Mouse (Mus musculus): ENCODE measurements around the gene Gapvd1. TPM values are rescaled to one million over a fixed set of nuclear protein-coding genes. Genes with fewer than 3 reads are reported as not detected.
"Not testable (repeated sequence)": the region's sequence is repeated elsewhere in the genome, so short reads cannot be mapped to it uniquely, and the experiment has no call there.

Gene Gapvd1
- polyA plus RNA-seq, 1 experiment from 2014 or later, result 84.6 TPM

DNA sequence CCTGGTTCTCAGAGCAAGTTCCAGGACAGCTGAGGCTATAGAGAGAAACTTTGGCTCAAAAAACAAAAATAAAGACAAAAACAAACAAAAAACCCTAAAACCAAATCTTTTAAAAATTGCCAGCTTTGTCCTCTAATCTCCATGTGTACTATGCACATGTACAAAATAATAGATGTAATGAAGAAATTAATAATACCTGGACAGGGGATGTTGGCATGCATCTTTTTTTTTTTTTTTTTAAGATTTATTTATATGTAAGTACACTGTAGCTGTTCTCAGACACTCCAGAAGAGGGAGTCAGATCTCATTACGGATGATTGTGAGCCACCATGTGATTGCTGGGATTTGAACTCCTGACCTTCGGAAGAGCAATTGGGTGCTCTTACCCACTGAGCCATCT lies 37.5 kb upstream of the Gapvd1 start:
- not testable (repeated sequence) for H3K9ac ChIP-seq; H3K4me1 ChIP-seq; H3K27me3 ChIP-seq; ATAC-seq (ENCODE audit: insufficient number of reproducible peaks, low FRiP score, low TSS enrichment, low read depth); H3K4me3 ChIP-seq; H3K4me2 ChIP-seq; H3K27ac ChIP-seq; H3K9me3 ChIP-seq
- H3K36me3 ChIP-seq, result peaks cover 45% of the 10 kb centered on the region
- WGBS, result 82% methylated on average over 2 of the region's 2 CpGs

- no peak for ATAC-seq (ENCODE audit: insufficient number of reproducible peaks, low FRiP score, low TSS enrichment, low read depth)
- Histone ChIP-seq H3K4me1 (no peaks in the 10 kb centered on the region), H3K4me2 (no peak overlapping the region), H3K9ac (no peak overlapping the region), H3K36me3 (peaks cover 54% of the 10 kb centered on the region), H3K4me3 (no peak overlapping the region), H3K9me3 (no peaks in the 10 kb centered on the region), H3K27me3 (no peaks in the 10 kb centered on the region), H3K27ac (no peak overlapping the region)
- 93% methylated on average over 8 of the region's 8 CpGs for WGBS
Measured at GRCm38 (mm10) chr2:34790282-34790681, 35.2 kb upstream of the Gapvd1 start.

DNA sequence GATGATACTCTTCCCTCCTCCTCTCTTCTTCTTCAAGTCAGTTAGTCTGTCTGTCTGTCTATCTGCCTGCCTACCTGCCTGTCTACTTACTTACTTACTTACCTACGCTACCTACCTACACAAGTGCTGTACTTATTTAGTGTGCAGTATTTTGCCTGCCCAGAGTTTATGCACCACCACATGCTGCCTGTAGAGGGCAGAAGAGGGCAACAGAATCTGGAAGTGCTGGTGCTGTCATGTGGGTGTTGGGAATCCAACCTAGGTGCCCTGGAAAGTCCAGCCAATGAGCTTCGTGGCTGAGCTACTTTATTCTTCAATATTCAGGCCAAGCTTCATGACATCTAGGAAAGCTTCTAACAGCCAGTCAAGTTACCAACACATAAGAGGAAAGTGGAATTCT lies 29.1 kb upstream of the Gapvd1 start:
- ATAC-seq (ENCODE audit: insufficient number of reproducible peaks, low FRiP score, low TSS enrichment, low read depth), result no peak
- peaks cover 77% of the 10 kb centered on the region for H3K36me3 ChIP-seq
- no peaks in the 10 kb centered on the region for H3K27me3 ChIP-seq
- H3K9ac ChIP-seq, result no peak overlapping the region
- no peaks in the 10 kb centered on the region for H3K9me3 ChIP-seq
- 79% methylated on average over 2 of the region's 2 CpGs for WGBS
- no peak overlapping the region for H3K4me2 ChIP-seq
- H3K27ac ChIP-seq, result no peak overlapping the region
- no peak overlapping the region for H3K4me3 ChIP-seq
- H3K4me1 ChIP-seq, result no peaks in the 10 kb centered on the region

GRCm38 (mm10) chr2:34783064-34784020 lies 28.3 kb upstream of the Gapvd1 start:
- H3K9ac ChIP-seq, result no peak overlapping the region
- H3K4me3 ChIP-seq, result no peak overlapping the region
- ATAC-seq (ENCODE audit: insufficient number of reproducible peaks, low FRiP score, low TSS enrichment, low read depth), result no peak
- no peaks in the 10 kb centered on the region for H3K27me3 ChIP-seq
- no peaks in the 10 kb centered on the region for H3K9me3 ChIP-seq
- WGBS, result 91% methylated on average over 14 of the region's 14 CpGs
- no peak overlapping the region for H3K27ac ChIP-seq
- H3K4me2 ChIP-seq, result no peak overlapping the region
- no peaks in the 10 kb centered on the region for H3K4me1 ChIP-seq
- peaks cover 81% of the 10 kb centered on the region for H3K36me3 ChIP-seq

- WGBS, result 54% methylated on average over 1 of the region's 1 CpGs
- Histone ChIP-seq H3K4me3 (no peak overlapping the region), H3K36me3 (peaks cover 81% of the 10 kb centered on the region)
Measured at GRCm38 (mm10) chr2:34777237-34777868, 22.3 kb upstream of the Gapvd1 start.

DNA sequence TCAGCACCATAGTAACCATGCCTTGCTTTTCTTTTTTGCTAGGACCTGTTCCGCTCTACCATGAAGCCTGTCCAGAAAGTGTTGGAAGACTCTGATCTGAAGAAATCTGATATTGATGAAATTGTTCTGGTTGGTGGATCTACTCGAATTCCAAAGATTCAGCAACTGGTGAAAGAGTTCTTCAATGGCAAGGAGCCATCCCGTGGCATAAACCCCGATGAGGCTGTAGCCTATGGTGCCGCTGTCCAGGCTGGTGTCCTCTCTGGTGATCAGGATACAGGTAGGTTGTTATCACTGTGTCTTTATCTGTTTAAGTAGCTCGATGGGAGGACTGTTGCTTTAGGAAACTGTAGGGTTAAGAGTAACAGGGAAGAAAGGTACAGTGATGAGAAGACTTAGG lies 19.5 kb upstream of the Gapvd1 start:
- no peak for ATAC-seq (ENCODE audit: insufficient number of reproducible peaks, low FRiP score, low TSS enrichment, low read depth)
- no peaks in the 10 kb centered on the region for H3K27me3 ChIP-seq
- H3K36me3 ChIP-seq, result peaks cover 62% of the 10 kb centered on the region
- peaks cover 38% of the 10 kb centered on the region for H3K4me1 ChIP-seq
- H3K9ac ChIP-seq, result no peak overlapping the region
- H3K4me3 ChIP-seq, result peak overlapping the region; percentile 92
- 85% methylated on average over 6 of the region's 6 CpGs for WGBS
- no peaks in the 10 kb centered on the region for H3K9me3 ChIP-seq
- H3K27ac ChIP-seq, result no peak overlapping the region
- H3K4me2 ChIP-seq, result peak overlapping the region; percentile 52

More at GRCm38 (mm10) chr2:34777237-34777868, 22.3 kb upstream of the Gapvd1 start:
- Histone ChIP-seq H3K9me3 (no peaks in the 10 kb centered on the region), H3K9ac (no peak overlapping the region), H3K4me2 (no peak overlapping the region), H3K4me1 (peaks cover 35% of the 10 kb centered on the region), H3K27ac (no peak overlapping the region), H3K27me3 (no peaks in the 10 kb centered on the region)
- ATAC-seq (ENCODE audit: insufficient number of reproducible peaks, low FRiP score, low TSS enrichment, low read depth), result no peak

DNA sequence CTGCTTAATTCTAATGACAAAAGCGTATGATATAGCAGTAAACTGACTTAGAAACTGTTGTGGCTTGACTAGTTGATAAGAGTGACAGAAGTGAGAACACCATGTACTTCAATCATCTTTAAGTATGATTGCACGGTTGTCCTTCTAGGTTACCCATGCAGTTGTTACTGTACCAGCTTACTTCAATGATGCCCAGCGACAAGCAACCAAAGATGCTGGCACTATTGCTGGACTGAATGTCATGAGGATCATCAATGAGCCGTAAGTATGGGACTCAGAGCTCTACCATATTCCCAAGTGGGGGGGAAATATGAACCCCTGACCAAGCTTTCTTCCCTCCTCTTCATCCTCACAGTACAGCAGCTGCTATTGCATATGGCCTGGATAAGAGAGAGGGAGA lies 18.6 kb upstream of the Gapvd1 start:
- Histone ChIP-seq H3K4me2 (peak overlapping the region; percentile 52), H3K27ac (no peak overlapping the region), H3K27me3 (no peaks in the 10 kb centered on the region), H3K4me1 (peaks cover 38% of the 10 kb centered on the region), H3K9me3 (no peaks in the 10 kb centered on the region), H3K36me3 (peaks cover 54% of the 10 kb centered on the region), H3K9ac (no peak overlapping the region), H3K4me3 (peak overlapping the region; percentile 92)
- 81% methylated on average over 4 of the region's 4 CpGs for WGBS
- no peak for ATAC-seq (ENCODE audit: insufficient number of reproducible peaks, low FRiP score, low TSS enrichment, low read depth)

GRCm38 (mm10) chr2:34772252-34773235 lies 17.5 kb upstream of the Gapvd1 start:
- H3K4me3 ChIP-seq, result peak overlapping the region; percentile 92
- peak overlapping the region; percentile 94 for H3K9ac ChIP-seq
- H3K36me3 ChIP-seq, result peaks cover 43% of the 10 kb centered on the region
- no peaks in the 10 kb centered on the region for H3K27me3 ChIP-seq
- no peak; the same call in 1 of the 2 replicates for ATAC-seq (ENCODE audit: insufficient number of reproducible peaks, low FRiP score, low TSS enrichment, low read depth)
- H3K4me1 ChIP-seq, result peaks cover 38% of the 10 kb centered on the region
- peak overlapping the region; percentile 52 for H3K4me2 ChIP-seq
- 3% methylated on average over 50 of the region's 50 CpGs for WGBS
- H3K27ac ChIP-seq, result peak overlapping the region; percentile 89
- no peaks in the 10 kb centered on the region for H3K9me3 ChIP-seq

DNA sequence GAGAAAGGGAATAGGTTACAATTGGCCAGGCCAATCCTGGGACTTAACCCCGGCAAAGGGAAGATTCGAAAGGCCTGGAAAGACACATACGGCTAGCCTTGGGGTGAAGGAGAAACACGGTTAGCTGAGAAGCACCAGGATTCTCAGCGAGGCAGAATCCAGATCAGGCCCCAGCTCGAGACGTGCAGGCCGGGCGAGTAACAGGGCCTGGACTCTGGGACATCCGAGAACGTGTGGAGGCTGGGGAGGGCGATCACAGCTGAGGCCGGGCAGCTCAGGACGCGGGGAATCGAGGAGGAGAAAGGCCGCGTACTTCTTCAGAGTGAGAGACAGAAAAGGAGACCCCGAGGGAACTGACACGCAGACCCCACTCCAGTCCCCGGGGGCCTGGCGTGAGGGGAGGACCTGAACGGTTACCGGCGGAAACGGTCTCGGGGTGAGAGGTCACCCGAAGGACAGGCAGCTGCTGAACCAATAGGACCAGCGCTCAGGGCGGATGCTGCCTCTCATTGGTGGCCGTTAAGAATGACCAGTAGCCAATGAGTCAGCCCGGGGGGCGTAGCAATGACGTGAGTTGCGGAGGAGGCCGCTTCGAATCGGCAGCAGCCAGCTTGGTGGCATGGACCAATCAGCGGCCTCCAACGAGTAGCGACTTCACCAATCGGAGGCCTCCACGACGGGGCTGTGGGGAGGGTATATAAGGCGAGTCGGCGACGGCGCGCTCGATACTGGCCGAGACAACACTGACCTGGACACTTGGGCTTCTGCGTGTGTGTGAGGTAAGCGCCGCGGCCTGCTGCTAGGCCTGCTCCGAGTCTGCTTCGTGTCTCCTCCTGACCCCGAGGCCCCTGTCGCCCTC lies 16.6 kb upstream of the Gapvd1 start, which contains the start of gene Hspa5:
Hspa5 (plus strand) TSS at position 603 of the 859 bp plus-strand sequence.
- under 1% methylated on average over 60 of the region's 60 CpGs for WGBS
- H3K9me3 ChIP-seq, result no peaks in the 10 kb centered on the region
- H3K4me3 ChIP-seq, result peak within 1 kb of the TSS; percentile 92
- H3K27ac ChIP-seq, result peak within 1 kb of the TSS; percentile 89
- peaks cover 36% of the 10 kb centered on the region for H3K4me1 ChIP-seq
- peak; percentile 99 for ATAC-seq (ENCODE audit: insufficient number of reproducible peaks, low FRiP score, low TSS enrichment, low read depth)
- H3K4me2 ChIP-seq, result peak within 1 kb of the TSS; percentile 56
- H3K9ac ChIP-seq, result peak within 1 kb of the TSS; percentile 94
- no peaks in the 10 kb centered on the region for H3K27me3 ChIP-seq
- peaks cover 34% of the 10 kb centered on the region for H3K36me3 ChIP-seq

GRCm38 (mm10) chr2:34770951-34771350 lies 15.9 kb upstream of the Gapvd1 start:
- ATAC-seq (ENCODE audit: insufficient number of reproducible peaks, low FRiP score, low TSS enrichment, low read depth), result no peak
- H3K36me3 ChIP-seq, result peaks cover 28% of the 10 kb centered on the region

More at GRCm38 (mm10) chr2:34770951-34771350, 15.9 kb upstream of the Gapvd1 start:
- Histone ChIP-seq H3K4me2 (peak overlapping the region; percentile 56), H3K27me3 (no peaks in the 10 kb centered on the region), H3K4me3 (peak overlapping the region; percentile 92), H3K27ac (peak overlapping the region; percentile 89), H3K9me3 (no peaks in the 10 kb centered on the region), H3K4me1 (peaks cover 32% of the 10 kb centered on the region), H3K9ac (peak overlapping the region; percentile 76)
- 3% methylated on average over 6 of the region's 6 CpGs for WGBS
